Mouse (Mus musculus): ENCODE measurements at regions not wholly inside any gene's neighbourhood (a gene's known extent, or its start where the extent isn't known, plus 50 kb on each side); places are given as distances from the start of the nearest gene placed in this dataset.

- TF ChIP-seq CTCF (IDR thresholded peaks at IDR 0.05; ENCODE audit: low read depth, low read length) (no peak), TAL1 (conservative IDR thresholded peaks at IDR 0.05; ENCODE audit: low read depth, low read length) (no peak)
- H3K4me1 ChIP-seq (ENCODE audit: insufficient read depth, low read depth, low read length), result no peaks in the 10 kb centered on the region
- H3K27me3 ChIP-seq (ENCODE audit: insufficient read depth, low read length), result no peaks in the 10 kb centered on the region
- H3K4me3 ChIP-seq (ENCODE audit: low read depth, low read length), result no peak overlapping the region
- no peaks in the 10 kb centered on the region for H3K36me3 ChIP-seq (replicated peaks)
- DNase-seq (ENCODE audit: low spot score), result no peak
- peaks cover 64% of the 10 kb centered on the region for H3K9me3 ChIP-seq (replicated peaks)
- no peak for ATAC-seq (ENCODE audit: extremely low read depth, insufficient number of reproducible peaks, low FRiP score, poor library complexity, severe bottlenecking)
Observed at GRCm38 (mm10) chr17:67514387-67515241, 117.9 kb downstream of the Lrrc30 start.

GRCm38 (mm10) chr17:67512699-67513450 is 119.6 kb downstream of the Lrrc30 start:
- no peak for DNase-seq (ENCODE audit: low spot score)
- ATAC-seq (ENCODE audit: extremely low read depth, insufficient number of reproducible peaks, low FRiP score, poor library complexity, severe bottlenecking), result no peak
- TF ChIP-seq TAL1 (conservative IDR thresholded peaks at IDR 0.05; ENCODE audit: low read depth, low read length), result no peak
- no peak for TF ChIP-seq POLR2AphosphoS5 (IDR thresholded peaks at IDR 0.05; ENCODE audit: insufficient replicate concordance, low read depth, low read length)
- TF ChIP-seq GATA1 (IDR thresholded peaks at IDR 0.05; ENCODE audit: borderline replicate concordance, low read length), result no peak
- TF ChIP-seq GATA2 (IDR thresholded peaks at IDR 0.05; ENCODE audit: borderline replicate concordance, low read depth, low read length), result no peak
- TF ChIP-seq CTCF (IDR thresholded peaks at IDR 0.05; ENCODE audit: low read depth, low read length), result no peak
- Histone ChIP-seq H3K27me3 (ENCODE audit: insufficient read depth, low read length) (no peaks in the 10 kb centered on the region), H3K36me3 (replicated peaks) (no peaks in the 10 kb centered on the region), H3K4me1 (ENCODE audit: insufficient read depth, low read depth, low read length) (no peaks in the 10 kb centered on the region), H3K4me3 (ENCODE audit: low read depth, low read length) (no peak overlapping the region), H3K9me3 (replicated peaks) (peaks cover 71% of the 10 kb centered on the region)

GRCm38 (mm10) chr17:67512008-67512407 is 120.5 kb downstream of the Lrrc30 start:
- Histone ChIP-seq H3K9me3 (replicated peaks) (peaks cover 72% of the 10 kb centered on the region), H3K27me3 (ENCODE audit: insufficient read depth, low read length) (no peaks in the 10 kb centered on the region), H3K4me3 (ENCODE audit: low read depth, low read length) (no peak overlapping the region), H3K36me3 (replicated peaks) (no peaks in the 10 kb centered on the region), H3K4me1 (ENCODE audit: insufficient read depth, low read depth, low read length) (no peaks in the 10 kb centered on the region)
- ATAC-seq (ENCODE audit: extremely low read depth, insufficient number of reproducible peaks, low FRiP score, poor library complexity, severe bottlenecking) (no peak), DNase-seq (ENCODE audit: low spot score) (no peak)
- TF ChIP-seq CTCF (IDR thresholded peaks at IDR 0.05; ENCODE audit: low read depth, low read length) (no peak), TAL1 (conservative IDR thresholded peaks at IDR 0.05; ENCODE audit: low read depth, low read length) (no peak), GATA1 (IDR thresholded peaks at IDR 0.05; ENCODE audit: borderline replicate concordance, low read length) (no peak), POLR2AphosphoS5 (IDR thresholded peaks at IDR 0.05; ENCODE audit: insufficient replicate concordance, low read depth, low read length) (no peak), GATA2 (IDR thresholded peaks at IDR 0.05; ENCODE audit: borderline replicate concordance, low read depth, low read length) (no peak)

- Histone ChIP-seq H3K4me1 (ENCODE audit: insufficient read depth, low read depth, low read length) (no peaks in the 10 kb centered on the region), H3K27me3 (ENCODE audit: insufficient read depth, low read length) (no peaks in the 10 kb centered on the region), H3K4me3 (ENCODE audit: low read depth, low read length) (no peak overlapping the region), H3K9me3 (replicated peaks) (peaks cover 78% of the 10 kb centered on the region), H3K36me3 (replicated peaks) (no peaks in the 10 kb centered on the region)
- no peak for DNase-seq (ENCODE audit: low spot score)
- ATAC-seq (ENCODE audit: extremely low read depth, insufficient number of reproducible peaks, low FRiP score, poor library complexity, severe bottlenecking), result no peak
- no peak for TF ChIP-seq GATA1 (IDR thresholded peaks at IDR 0.05; ENCODE audit: borderline replicate concordance, low read length)
- TF ChIP-seq CTCF (IDR thresholded peaks at IDR 0.05; ENCODE audit: low read depth, low read length), result no peak
- TF ChIP-seq GATA2 (IDR thresholded peaks at IDR 0.05; ENCODE audit: borderline replicate concordance, low read depth, low read length), result no peak
- TF ChIP-seq TAL1 (conservative IDR thresholded peaks at IDR 0.05; ENCODE audit: low read depth, low read length), result no peak
- no peak for TF ChIP-seq POLR2AphosphoS5 (IDR thresholded peaks at IDR 0.05; ENCODE audit: insufficient replicate concordance, low read depth, low read length)
Observed at GRCm38 (mm10) chr17:67509921-67510320, 122.6 kb downstream of the Lrrc30 start.

GRCm38 (mm10) chr17:67509091-67509618 is 123.4 kb downstream of the Lrrc30 start:
- no peak for TF ChIP-seq GATA2 (IDR thresholded peaks at IDR 0.05; ENCODE audit: borderline replicate concordance, low read depth, low read length)
- no peak for TF ChIP-seq CTCF (IDR thresholded peaks at IDR 0.05; ENCODE audit: low read depth, low read length)
- TF ChIP-seq GATA1 (IDR thresholded peaks at IDR 0.05; ENCODE audit: borderline replicate concordance, low read length), result no peak
- no peak for TF ChIP-seq POLR2AphosphoS5 (IDR thresholded peaks at IDR 0.05; ENCODE audit: insufficient replicate concordance, low read depth, low read length)
- TF ChIP-seq TAL1 (conservative IDR thresholded peaks at IDR 0.05; ENCODE audit: low read depth, low read length), result no peak
- H3K4me1 ChIP-seq (ENCODE audit: insufficient read depth, low read depth, low read length), result no peaks in the 10 kb centered on the region
- H3K9me3 ChIP-seq (replicated peaks), result peaks cover 76% of the 10 kb centered on the region
- no peak overlapping the region for H3K4me3 ChIP-seq (ENCODE audit: low read depth, low read length)
- DNase-seq (ENCODE audit: low spot score) (no peak), ATAC-seq (ENCODE audit: extremely low read depth, insufficient number of reproducible peaks, low FRiP score, poor library complexity, severe bottlenecking) (no peak)
- H3K36me3 ChIP-seq (replicated peaks), result no peaks in the 10 kb centered on the region
- no peaks in the 10 kb centered on the region for H3K27me3 ChIP-seq (ENCODE audit: insufficient read depth, low read length)

- Histone ChIP-seq H3K4me3 (ENCODE audit: low read depth, low read length) (no peak overlapping the region), H3K4me1 (ENCODE audit: insufficient read depth, low read depth, low read length) (no peaks in the 10 kb centered on the region), H3K36me3 (replicated peaks) (no peaks in the 10 kb centered on the region), H3K27me3 (ENCODE audit: insufficient read depth, low read length) (no peaks in the 10 kb centered on the region), H3K9me3 (replicated peaks) (peaks cover 68% of the 10 kb centered on the region)
- TF ChIP-seq TAL1 (conservative IDR thresholded peaks at IDR 0.05; ENCODE audit: low read depth, low read length), result no peak
- no peak for TF ChIP-seq CTCF (IDR thresholded peaks at IDR 0.05; ENCODE audit: low read depth, low read length)
- TF ChIP-seq GATA2 (IDR thresholded peaks at IDR 0.05; ENCODE audit: borderline replicate concordance, low read depth, low read length), result no peak
- no peak for TF ChIP-seq POLR2AphosphoS5 (IDR thresholded peaks at IDR 0.05; ENCODE audit: insufficient replicate concordance, low read depth, low read length)
- no peak for TF ChIP-seq GATA1 (IDR thresholded peaks at IDR 0.05; ENCODE audit: borderline replicate concordance, low read length)
- ATAC-seq (ENCODE audit: extremely low read depth, insufficient number of reproducible peaks, low FRiP score, poor library complexity, severe bottlenecking) (no peak), DNase-seq (ENCODE audit: low spot score) (no peak)
Observed at GRCm38 (mm10) chr17:67508353-67508752, 124.2 kb downstream of the Lrrc30 start.

Measured in G1E (cell line).